Mouse (Mus musculus) heart, postnatal 0 days (tissue): ENCODE results near the gene Kif24.

ENCODE experiments used
- CTCF ChIP-seq: IDR thresholded peaks from 2 replicates; pipeline ENCODE4 v1.5.1; 2016; ENCODE audit warnings: antibody characterized with exemption, control low read depth, low read depth
- EP300 ChIP-seq: IDR thresholded peaks from 2 replicates; pipeline ENCODE4 v1.6.1; 2016; ENCODE audit warnings: antibody characterized with exemption, low read depth

GRCm38 (mm10) chr4:41399904-41400303 is 64.8 kb downstream of the Kif24 start:
- TF ChIP-seq CTCF (no peak), EP300 (no peak)
